Mouse (Mus musculus): ENCODE measurements around the gene Acox1.

Gene Acox1

GRCm38 (mm10) chr11:116167884-116168439 lies 30.9 kb downstream of the Acox1 start, which contains the start of gene Fbf1:
Gene Fbf1, minus strand, starts transcription at chr11:116168166.
- peak; percentile 95 for DNase-seq (ENCODE audit: low spot score)

GRCm38 (mm10) chr11:116167232-116167631 lies 31.6 kb downstream of the Acox1 start:
- no peak for DNase-seq (ENCODE audit: low spot score)

- no peak for DNase-seq (ENCODE audit: low spot score)
Observed at GRCm38 (mm10) chr11:116163002-116163401, 35.8 kb downstream of the Acox1 start.

- DNase-seq (ENCODE audit: low spot score): no peak
Observed at GRCm38 (mm10) chr11:116162146-116162545, 36.7 kb downstream of the Acox1 start.

GRCm38 (mm10) chr11:116161312-116161711 lies 37.5 kb downstream of the Acox1 start:
- DNase-seq (ENCODE audit: low spot score): peak; percentile 81

GRCm38 (mm10) chr11:116150960-116151359 lies 47.9 kb downstream of the Acox1 start:
- no peak for DNase-seq (ENCODE audit: low spot score)

GRCm38 (mm10) chr11:116149341-116149740 lies 49.5 kb downstream of the Acox1 start:
- DNase-seq (ENCODE audit: low spot score): no peak

GRCm38 (mm10) chr11:116148761-116149221 lies 50.1 kb downstream of the Acox1 start:
- DNase-seq (ENCODE audit: low spot score): no peak

- DNase-seq (ENCODE audit: low spot score): peak; percentile 66
Observed at GRCm38 (mm10) chr11:116146294-116146985, 52.4 kb downstream of the Acox1 start.

GRCm38 (mm10) chr11:116145481-116146293 lies 53.2 kb downstream of the Acox1 start:
- DNase-seq (ENCODE audit: low spot score): peak; percentile 32

GRCm38 (mm10) chr11:116143468-116143867 lies 55.4 kb downstream of the Acox1 start:
- DNase-seq (ENCODE audit: low spot score): no peak

GRCm38 (mm10) chr11:116142211-116142991 lies 56.4 kb downstream of the Acox1 start:
- peak; percentile 31 for DNase-seq (ENCODE audit: low spot score)

- DNase-seq (ENCODE audit: low spot score): peak; percentile 90
Observed at GRCm38 (mm10) chr11:116138468-116139138, 60.2 kb downstream of the Acox1 start, which contains the start of gene Mrpl38. Gene Mrpl38, minus strand, starts transcription at chr11:116138868.

- no peak for DNase-seq (ENCODE audit: low spot score)
Observed at GRCm38 (mm10) chr11:116138096-116138467, 60.8 kb downstream of the Acox1 start.

- DNase-seq (ENCODE audit: low spot score): no peak
Observed at GRCm38 (mm10) chr11:116134171-116134570, 64.7 kb downstream of the Acox1 start.

- no peak for DNase-seq (ENCODE audit: low spot score)
Observed at GRCm38 (mm10) chr11:116133497-116133896, 65.3 kb downstream of the Acox1 start.

- no peak for DNase-seq (ENCODE audit: low spot score)
Observed at GRCm38 (mm10) chr11:116132366-116133333, 66.2 kb downstream of the Acox1 start.

- DNase-seq (ENCODE audit: low spot score): no peak
Observed at GRCm38 (mm10) chr11:116131349-116132170, 67.3 kb downstream of the Acox1 start.

All from urinary bladder, postnatal 14 days (tissue).